Mouse (Mus musculus): ENCODE data around the gene 1700030K09Rik. TPM values are rescaled to one million over a fixed set of nuclear protein-coding genes. Genes with fewer than 3 reads are reported as not detected.
A peak's percentile ranks its signal among the peaks of the same experiment; 100 is the strongest.

The 1700030K09Rik gene
- polyA plus RNA-seq, 1 experiment from 2014 or later = 16.2 TPM

DNA sequence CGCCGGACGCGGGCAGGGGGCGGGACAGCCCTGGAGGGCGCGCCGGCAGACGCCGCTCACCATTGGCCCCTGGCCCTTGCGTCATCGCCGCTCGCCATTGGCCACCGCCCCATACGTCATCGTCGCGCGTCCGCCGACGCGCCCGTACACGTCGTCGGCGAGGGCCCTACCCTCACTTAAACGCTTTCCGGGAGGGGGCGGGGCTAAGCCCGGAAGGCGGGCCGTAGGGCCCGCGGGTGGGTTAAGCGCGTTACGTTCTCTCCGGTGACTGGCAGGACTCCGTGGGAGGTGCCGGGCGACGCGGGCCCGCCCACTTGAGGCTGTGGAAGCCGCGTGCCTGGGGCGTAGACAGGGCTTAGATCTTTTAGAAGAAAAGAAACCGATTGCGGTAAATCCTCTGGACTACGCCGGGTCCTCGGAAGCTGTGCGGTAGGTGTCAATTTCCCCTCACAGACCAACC, 49.0 kb downstream of the 1700030K09Rik start:
- ATAC-seq (ENCODE audit: insufficient number of reproducible peaks, insufficient read depth, low FRiP score, low read depth) = peak; percentile 96
- Histone ChIP-seq H3K27me3 (ENCODE audit: control insufficient read depth, insufficient read depth, low read length) (no peaks in the 10 kb centered on the region), H3K4me3 (ENCODE audit: low read depth, low read length) (peak overlapping the region; percentile 79), H3K9ac (replicated peaks; ENCODE audit: low read depth, low read length) (peak overlapping the region; percentile 83), H3K36me3 (ENCODE audit: control insufficient read depth, insufficient read depth, low read length) (peaks cover 26% of the 10 kb centered on the region), H3K27ac (ENCODE audit: low read length) (peak overlapping the region; percentile 29), H3K9me3 (ENCODE audit: control insufficient read depth, low read depth, low read length) (no peaks in the 10 kb centered on the region), H3K4me2 (replicated peaks; ENCODE audit: low read depth, low read length) (peak overlapping the region; percentile 92), H3K4me1 (ENCODE audit: control insufficient read depth, insufficient read depth, low read length) (peaks cover 23% of the 10 kb centered on the region)
- under 1% methylated on average over 44 of the region's 56 CpGs for WGBS

DNA sequence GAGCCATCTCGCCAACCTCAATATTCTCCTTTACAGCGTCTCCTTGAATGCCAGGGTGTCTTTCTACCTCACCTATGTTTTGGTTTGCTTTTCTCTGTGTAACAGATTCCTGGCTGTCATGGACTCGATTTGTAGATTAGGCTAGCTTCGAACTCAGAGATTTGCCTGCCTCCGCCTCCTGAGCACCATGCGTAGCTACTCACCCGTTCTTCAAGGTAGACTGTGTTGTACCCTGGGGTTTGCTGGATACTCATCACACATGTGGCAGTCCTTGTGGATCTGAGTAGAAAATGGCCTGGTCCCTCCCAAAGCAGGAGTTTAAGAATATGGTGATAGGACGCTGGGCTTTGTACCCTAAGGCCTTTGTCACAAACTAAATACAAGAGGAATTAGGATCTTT, 49.7 kb downstream of the 1700030K09Rik start:
- H3K4me1 ChIP-seq (ENCODE audit: control insufficient read depth, insufficient read depth, low read length) = peaks cover 23% of the 10 kb centered on the region
- H3K4me3 ChIP-seq (ENCODE audit: low read depth, low read length) = peak overlapping the region; percentile 79
- H3K9ac ChIP-seq (replicated peaks; ENCODE audit: low read depth, low read length) = peak overlapping the region; percentile 31
- peak overlapping the region; percentile 66 for H3K4me2 ChIP-seq (replicated peaks; ENCODE audit: low read depth, low read length)
- H3K9me3 ChIP-seq (ENCODE audit: control insufficient read depth, low read depth, low read length) = no peaks in the 10 kb centered on the region
- no peaks in the 10 kb centered on the region for H3K27me3 ChIP-seq (ENCODE audit: control insufficient read depth, insufficient read depth, low read length)
- WGBS = 10% methylated on average over 8 of the region's 8 CpGs
- H3K36me3 ChIP-seq (ENCODE audit: control insufficient read depth, insufficient read depth, low read length) = peaks cover 21% of the 10 kb centered on the region
- ATAC-seq (ENCODE audit: insufficient number of reproducible peaks, insufficient read depth, low FRiP score, low read depth) = no peak
- H3K27ac ChIP-seq (ENCODE audit: low read length) = no peak overlapping the region

DNA sequence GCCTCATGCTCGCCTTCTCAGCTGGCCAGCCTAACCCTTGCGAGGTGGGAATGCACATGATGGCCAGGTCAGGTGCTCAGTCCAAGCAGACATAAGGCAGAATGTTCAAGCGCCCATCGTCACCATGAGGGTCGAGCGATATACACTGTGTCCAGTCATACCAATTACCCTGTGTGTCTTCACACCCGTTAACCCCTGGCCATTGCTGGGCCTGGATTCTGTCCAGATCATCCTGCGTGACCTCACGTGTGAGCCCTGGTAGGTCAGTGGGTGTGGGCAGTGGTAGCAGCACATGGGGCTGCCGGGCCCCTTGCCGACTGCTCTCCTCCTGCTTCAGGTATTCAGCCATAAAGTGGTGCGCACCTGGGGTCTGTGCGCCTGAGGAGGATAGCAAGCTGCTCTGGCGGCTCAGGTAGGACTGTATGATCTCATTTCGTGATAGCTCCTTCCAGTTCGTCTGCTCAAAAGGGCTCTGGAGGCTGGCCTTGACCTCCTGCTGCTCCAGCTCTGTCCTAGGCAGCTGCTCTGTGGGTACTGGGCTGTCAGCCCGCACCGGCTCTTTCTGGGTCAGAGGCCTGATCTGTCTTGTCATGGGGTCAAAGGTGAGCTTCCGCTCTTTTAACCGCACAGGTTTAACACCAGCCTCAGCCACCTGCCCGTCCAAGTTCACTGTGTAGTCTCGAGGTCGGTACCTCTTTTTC, 51.9 kb downstream of the 1700030K09Rik start:
- H3K27ac ChIP-seq (ENCODE audit: low read length) = no peak overlapping the region

DNA sequence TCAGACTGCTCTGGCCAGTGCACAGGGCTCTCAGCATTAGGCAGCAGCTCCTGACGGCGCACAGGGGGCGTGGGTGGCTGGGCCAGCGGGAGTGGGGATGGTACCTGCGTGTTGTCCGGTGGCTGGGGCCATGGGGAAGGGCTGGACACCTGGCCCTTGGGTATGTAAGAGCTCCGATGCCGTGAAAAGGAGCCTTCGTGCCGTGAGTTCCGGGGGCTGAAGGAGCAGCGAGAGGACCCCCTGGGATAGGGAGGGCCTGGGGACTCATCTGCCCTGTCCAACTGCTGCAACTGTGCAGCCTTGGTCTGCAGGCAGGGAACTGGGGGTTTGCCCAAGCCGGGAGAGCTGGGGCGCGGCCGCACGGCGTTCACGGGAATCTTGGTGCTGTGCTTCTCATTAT, 52.5 kb downstream of the 1700030K09Rik start:
- Histone ChIP-seq H3K27me3 (ENCODE audit: control insufficient read depth, insufficient read depth, low read length) (no peaks in the 10 kb centered on the region), H3K4me1 (ENCODE audit: control insufficient read depth, insufficient read depth, low read length) (peaks cover 13% of the 10 kb centered on the region), H3K9me3 (ENCODE audit: control insufficient read depth, low read depth, low read length) (no peaks in the 10 kb centered on the region), H3K4me2 (replicated peaks; ENCODE audit: low read depth, low read length) (no peak overlapping the region), H3K4me3 (ENCODE audit: low read depth, low read length) (no peak overlapping the region), H3K9ac (replicated peaks; ENCODE audit: low read depth, low read length) (no peak overlapping the region), H3K27ac (ENCODE audit: low read length) (no peak overlapping the region), H3K36me3 (ENCODE audit: control insufficient read depth, insufficient read depth, low read length) (peaks cover 21% of the 10 kb centered on the region)
- 87% methylated on average over 19 of the region's 19 CpGs for WGBS
- no peak for ATAC-seq (ENCODE audit: insufficient number of reproducible peaks, insufficient read depth, low FRiP score, low read depth)

More for the DNA sequence above, 51.9 kb downstream of the 1700030K09Rik start:
- Histone ChIP-seq H3K4me2 (replicated peaks; ENCODE audit: low read depth, low read length) (no peak overlapping the region), H3K9me3 (ENCODE audit: control insufficient read depth, low read depth, low read length) (no peaks in the 10 kb centered on the region), H3K9ac (replicated peaks; ENCODE audit: low read depth, low read length) (no peak overlapping the region), H3K4me1 (ENCODE audit: control insufficient read depth, insufficient read depth, low read length) (peaks cover 19% of the 10 kb centered on the region), H3K36me3 (ENCODE audit: control insufficient read depth, insufficient read depth, low read length) (peaks cover 21% of the 10 kb centered on the region), H3K4me3 (ENCODE audit: low read depth, low read length) (no peak overlapping the region), H3K27me3 (ENCODE audit: control insufficient read depth, insufficient read depth, low read length) (no peaks in the 10 kb centered on the region)
- WGBS = 83% methylated on average over 23 of the region's 23 CpGs
- ATAC-seq (ENCODE audit: insufficient number of reproducible peaks, insufficient read depth, low FRiP score, low read depth) = no peak

DNA sequence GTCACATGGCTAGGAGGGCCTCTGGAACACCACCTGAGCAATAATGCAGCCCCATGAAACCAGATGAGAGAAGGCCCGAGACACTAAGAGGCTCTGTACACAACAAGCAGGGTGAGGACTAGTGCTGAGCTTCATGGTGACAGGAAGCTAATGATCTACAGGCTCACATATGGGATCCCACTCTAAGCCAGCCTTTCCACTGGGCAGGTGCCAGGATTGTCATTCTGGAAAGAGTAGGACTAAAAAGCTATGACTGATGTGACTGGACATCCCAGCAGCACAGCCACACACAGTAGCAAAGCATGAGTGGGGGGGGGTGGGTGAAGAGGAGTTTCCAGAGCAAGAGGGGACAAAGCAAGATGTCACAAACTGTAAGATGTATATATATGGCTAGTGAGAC, 54.2 kb downstream of the 1700030K09Rik start:
- no peak overlapping the region for H3K4me3 ChIP-seq (ENCODE audit: low read depth, low read length)
- H3K36me3 ChIP-seq (ENCODE audit: control insufficient read depth, insufficient read depth, low read length) = peaks cover 25% of the 10 kb centered on the region
- WGBS = 76% methylated on average over 1 of the region's 1 CpGs
- no peak overlapping the region for H3K4me2 ChIP-seq (replicated peaks; ENCODE audit: low read depth, low read length)
- no peaks in the 10 kb centered on the region for H3K27me3 ChIP-seq (ENCODE audit: control insufficient read depth, insufficient read depth, low read length)
- H3K9me3 ChIP-seq (ENCODE audit: control insufficient read depth, low read depth, low read length) = no peaks in the 10 kb centered on the region
- ATAC-seq (ENCODE audit: insufficient number of reproducible peaks, insufficient read depth, low FRiP score, low read depth) = no peak
- H3K27ac ChIP-seq (ENCODE audit: low read length) = no peak overlapping the region
- no peak overlapping the region for H3K9ac ChIP-seq (replicated peaks; ENCODE audit: low read depth, low read length)
- peaks cover 9% of the 10 kb centered on the region; the same call in 1 of the 2 replicates for H3K4me1 ChIP-seq (ENCODE audit: control insufficient read depth, insufficient read depth, low read length)

DNA sequence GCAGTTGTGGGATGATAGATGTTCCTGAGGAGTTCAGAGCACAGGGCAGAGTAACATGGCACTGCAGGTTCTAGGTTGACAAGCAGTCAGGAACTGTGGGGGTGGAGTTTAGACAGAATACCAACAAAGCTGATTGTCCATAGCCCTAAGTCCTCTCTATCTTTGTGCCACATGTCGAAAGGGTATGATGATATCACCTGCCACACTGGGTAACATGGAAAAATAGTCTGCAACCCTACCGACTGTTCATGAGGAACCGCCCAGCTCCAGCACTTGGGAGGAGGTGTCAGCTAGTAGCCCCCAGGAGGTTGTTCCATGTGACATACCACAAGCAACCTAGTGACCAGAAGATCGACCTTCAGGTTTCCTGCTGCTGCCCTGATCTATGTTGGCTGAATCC, 54.8 kb downstream of the 1700030K09Rik start:
- H3K27me3 ChIP-seq (ENCODE audit: control insufficient read depth, insufficient read depth, low read length) = no peaks in the 10 kb centered on the region
- H3K4me3 ChIP-seq (ENCODE audit: low read depth, low read length) = no peak overlapping the region
- 93% methylated on average over 4 of the region's 4 CpGs for WGBS
- no peak overlapping the region for H3K27ac ChIP-seq (ENCODE audit: low read length)
- no peak overlapping the region for H3K9ac ChIP-seq (replicated peaks; ENCODE audit: low read depth, low read length)
- H3K9me3 ChIP-seq (ENCODE audit: control insufficient read depth, low read depth, low read length) = no peaks in the 10 kb centered on the region
- H3K36me3 ChIP-seq (ENCODE audit: control insufficient read depth, insufficient read depth, low read length) = peaks cover 25% of the 10 kb centered on the region
- ATAC-seq (ENCODE audit: insufficient number of reproducible peaks, insufficient read depth, low FRiP score, low read depth) = no peak
- H3K4me2 ChIP-seq (replicated peaks; ENCODE audit: low read depth, low read length) = no peak overlapping the region
- peaks cover 6% of the 10 kb centered on the region; the same call in 1 of the 2 replicates for H3K4me1 ChIP-seq (ENCODE audit: control insufficient read depth, insufficient read depth, low read length)

DNA sequence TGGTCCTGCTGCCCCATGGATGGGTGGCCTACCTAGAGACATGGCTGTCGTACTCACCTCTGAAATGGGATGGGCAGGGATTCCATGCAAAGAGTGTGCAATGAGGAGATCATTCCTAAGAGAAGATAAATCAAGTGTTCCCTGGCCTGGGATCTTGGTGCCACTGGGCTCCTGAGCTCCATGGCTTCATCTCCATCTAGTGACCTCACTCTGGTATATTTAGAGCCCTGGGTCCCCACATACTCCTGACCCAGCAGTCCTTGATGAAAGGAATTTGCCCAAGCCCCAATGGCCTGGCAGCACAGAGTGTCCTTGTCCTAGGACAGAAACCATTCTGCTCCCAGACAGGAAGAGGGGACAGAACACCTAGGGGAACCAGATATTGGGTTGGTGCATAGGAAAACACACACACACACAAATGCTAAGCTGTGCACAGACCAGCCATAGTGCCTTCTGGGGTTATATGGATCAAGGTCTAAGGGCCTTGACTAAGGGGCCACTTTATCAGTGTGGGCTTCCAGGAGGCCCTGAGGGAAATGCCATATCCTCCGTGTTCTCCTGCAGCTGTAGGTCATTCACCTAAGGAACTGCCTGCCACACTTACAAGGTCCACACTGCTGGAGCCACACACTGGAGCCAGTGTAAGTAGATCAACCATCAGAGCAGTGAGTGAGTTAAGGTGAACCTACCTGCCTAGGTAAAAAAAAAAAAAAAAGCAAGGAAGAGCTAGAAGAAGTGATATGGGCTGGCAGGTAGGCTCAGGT, 56.0 kb downstream of the 1700030K09Rik start:
- Histone ChIP-seq H3K9ac (replicated peaks; ENCODE audit: low read depth, low read length) (no peak overlapping the region), H3K4me2 (replicated peaks; ENCODE audit: low read depth, low read length) (no peak overlapping the region), H3K9me3 (ENCODE audit: control insufficient read depth, low read depth, low read length) (no peaks in the 10 kb centered on the region), H3K27me3 (ENCODE audit: control insufficient read depth, insufficient read depth, low read length) (no peaks in the 10 kb centered on the region), H3K36me3 (ENCODE audit: control insufficient read depth, insufficient read depth, low read length) (peaks cover 25% of the 10 kb centered on the region), H3K27ac (ENCODE audit: low read length) (no peak overlapping the region), H3K4me1 (ENCODE audit: control insufficient read depth, insufficient read depth, low read length) (no peaks in the 10 kb centered on the region), H3K4me3 (ENCODE audit: low read depth, low read length) (no peak overlapping the region)
- no peak for ATAC-seq (ENCODE audit: insufficient number of reproducible peaks, insufficient read depth, low FRiP score, low read depth)
- 85% methylated on average over 2 of the region's 2 CpGs for WGBS

DNA sequence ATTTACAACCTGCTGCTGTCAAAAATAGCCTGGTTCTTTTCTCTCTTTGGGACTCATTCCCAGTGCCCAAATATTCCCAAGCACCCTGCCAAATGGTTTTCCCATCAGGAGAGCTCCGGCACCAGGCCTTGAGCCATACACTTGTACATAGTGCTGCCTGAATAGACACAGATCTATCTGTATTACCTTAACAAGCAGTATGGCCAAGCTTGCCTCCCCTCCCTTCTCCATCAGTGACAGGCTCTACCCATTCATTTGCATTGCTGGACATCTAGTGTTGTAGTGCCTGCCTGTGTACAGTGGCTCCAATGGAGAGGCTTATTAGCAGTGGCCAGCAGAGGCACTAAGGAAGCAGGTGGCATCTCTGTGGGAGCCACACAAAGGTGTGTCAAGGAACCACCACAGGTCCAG, 56.8 kb downstream of the 1700030K09Rik start:
- no peaks in the 10 kb centered on the region for H3K27me3 ChIP-seq (ENCODE audit: control insufficient read depth, insufficient read depth, low read length)
- H3K4me2 ChIP-seq (replicated peaks; ENCODE audit: low read depth, low read length) = no peak overlapping the region
- peaks cover 17% of the 10 kb centered on the region for H3K36me3 ChIP-seq (ENCODE audit: control insufficient read depth, insufficient read depth, low read length)
- no peak for ATAC-seq (ENCODE audit: insufficient number of reproducible peaks, insufficient read depth, low FRiP score, low read depth)
- no peak overlapping the region for H3K27ac ChIP-seq (ENCODE audit: low read length)
- no peaks in the 10 kb centered on the region for H3K4me1 ChIP-seq (ENCODE audit: control insufficient read depth, insufficient read depth, low read length)
- no peak overlapping the region for H3K4me3 ChIP-seq (ENCODE audit: low read depth, low read length)
- no peak overlapping the region for H3K9ac ChIP-seq (replicated peaks; ENCODE audit: low read depth, low read length)
- 96% methylated on average over 1 of the region's 1 CpGs for WGBS
- no peaks in the 10 kb centered on the region for H3K9me3 ChIP-seq (ENCODE audit: control insufficient read depth, low read depth, low read length)

All from stomach, embryonic 14.5 days (tissue).